Mouse (Mus musculus) heart, postnatal 36 days (tissue): ENCODE measurements at regions not wholly inside any gene's neighbourhood (a gene's known extent, or its start where the extent isn't known, plus 50 kb on each side); places are given as distances from the start of the nearest gene placed in this dataset.
A peak's percentile ranks its signal among the peaks of the same experiment; 100 is the strongest.

Source experiments
- DNase-seq, 2 experiments: peaks; one replicate each; pipeline ENCODE4 v3.0.0; 2021 to 2022
- intact Hi-C: fragments of 180-260 bp; cut with DNase I; formaldehyde crosslinking; loops from one replicate; pipeline ENCODE4 v1.15.1; 2025

DNA sequence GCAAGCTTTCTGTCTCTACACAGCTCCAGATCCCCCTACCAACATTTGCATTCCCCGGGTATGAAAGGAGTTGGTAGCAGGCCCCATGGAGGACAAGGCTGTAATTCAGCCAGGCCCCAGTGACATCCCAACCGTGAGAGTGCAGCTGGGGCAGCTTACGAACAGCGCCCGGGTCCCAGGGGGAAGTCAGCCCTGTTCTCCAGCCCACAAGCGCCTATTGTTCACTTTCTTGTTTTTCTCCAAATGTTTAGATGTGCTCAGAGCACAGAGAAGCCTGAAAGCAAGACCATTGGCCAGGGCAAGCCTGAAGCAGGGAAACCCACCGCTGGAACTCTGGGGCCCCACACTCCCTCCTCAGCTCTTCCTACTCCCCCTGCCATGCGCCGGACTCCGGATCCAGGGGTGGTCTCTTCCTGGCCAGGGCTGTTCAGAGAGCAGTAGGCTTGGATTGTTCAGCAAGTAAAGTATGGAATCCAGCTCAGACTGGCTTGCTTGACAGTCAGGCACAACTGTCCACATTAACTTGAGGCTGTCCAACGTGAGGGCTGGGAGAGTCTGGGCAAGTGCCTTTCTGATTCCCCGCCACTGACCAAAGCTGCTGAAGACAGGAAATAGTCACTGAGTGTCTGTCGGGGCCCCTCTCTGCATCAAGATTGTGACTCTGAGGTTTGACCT lies 142.4 kb downstream of the Zfp36l1 start:
- intact Hi-C loops: loop anchor here (2.0 kb wide), 1 partner anchor 140 kb away; no protein-coding TSS in a partner anchor
- DNase-seq: peak; percentile 44 to 63

DNA sequence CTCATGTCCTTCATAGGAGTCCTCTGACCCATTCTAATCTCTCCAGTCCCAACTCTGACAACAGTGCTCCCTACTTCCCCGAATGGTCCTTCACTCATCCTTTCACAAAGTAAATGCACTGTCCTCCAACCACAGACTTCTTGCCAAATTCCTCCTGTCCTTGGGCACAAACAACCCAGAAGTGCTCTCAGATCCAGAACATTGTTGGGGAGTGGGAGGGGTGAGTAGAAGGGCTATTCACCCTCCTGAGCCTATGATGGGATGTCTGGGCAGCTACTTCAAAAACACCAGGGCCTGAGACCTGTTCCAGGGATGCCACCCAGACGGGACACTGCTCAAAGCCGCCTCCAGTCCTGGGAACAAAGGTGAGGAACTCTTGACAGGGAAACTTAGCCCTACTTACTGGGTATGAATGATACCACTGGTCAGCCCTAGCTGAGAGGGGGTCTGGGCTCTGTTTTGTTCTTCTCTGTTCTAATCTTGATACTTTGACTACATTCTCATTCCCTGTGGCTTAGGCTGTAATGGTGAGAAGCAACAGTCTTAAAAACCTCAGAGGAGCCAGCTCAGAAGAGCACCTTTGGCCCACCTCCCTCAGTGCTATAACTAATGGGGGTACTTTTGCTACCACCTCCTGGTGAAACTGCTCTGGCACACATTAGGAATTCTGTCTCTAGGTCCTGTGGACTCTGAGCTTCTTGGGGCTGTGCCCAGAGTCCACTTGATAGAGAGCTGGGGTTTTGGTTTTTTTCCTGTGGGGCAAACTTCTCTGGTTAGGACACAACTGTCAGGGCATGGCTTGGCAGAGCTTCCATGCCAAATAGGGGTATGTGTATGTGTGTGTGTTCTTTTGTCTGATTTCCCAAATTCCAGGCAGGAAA lies 143.2 kb downstream of the Zfp36l1 start:
- peak in 1 of 2 experiments; percentile 55 for DNase-seq
- intact Hi-C loops: loop anchor here (2.0 to 10.0 kb wide), 5 partner anchors 62 to 615 kb away; no protein-coding TSS in a partner anchor

DNA sequence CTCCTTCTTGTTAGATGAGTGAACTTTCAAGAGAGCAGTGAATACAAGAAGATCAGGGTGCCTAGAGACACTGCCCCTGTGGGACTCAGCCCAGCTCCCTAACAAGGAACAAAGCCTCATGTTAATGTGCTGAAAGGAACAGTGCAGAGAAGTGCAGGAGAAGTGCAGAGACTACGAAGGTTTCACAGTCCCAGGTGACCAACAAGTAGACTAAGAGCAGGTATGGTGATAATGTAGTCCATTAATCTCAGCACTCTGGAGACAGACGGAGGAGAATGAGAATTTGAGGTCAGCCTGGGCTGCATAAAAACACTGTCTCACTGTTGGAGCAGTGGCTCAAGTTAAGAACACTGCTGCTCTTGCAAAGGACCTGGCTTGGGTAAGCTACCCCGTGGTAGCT lies 144.1 kb downstream of the Zfp36l1 start:
- no peak for DNase-seq
- intact Hi-C loops: loop anchor here (2.0 to 10.0 kb wide), 4 partner anchors 61 to 614 kb away; no protein-coding TSS in a partner anchor

DNA sequence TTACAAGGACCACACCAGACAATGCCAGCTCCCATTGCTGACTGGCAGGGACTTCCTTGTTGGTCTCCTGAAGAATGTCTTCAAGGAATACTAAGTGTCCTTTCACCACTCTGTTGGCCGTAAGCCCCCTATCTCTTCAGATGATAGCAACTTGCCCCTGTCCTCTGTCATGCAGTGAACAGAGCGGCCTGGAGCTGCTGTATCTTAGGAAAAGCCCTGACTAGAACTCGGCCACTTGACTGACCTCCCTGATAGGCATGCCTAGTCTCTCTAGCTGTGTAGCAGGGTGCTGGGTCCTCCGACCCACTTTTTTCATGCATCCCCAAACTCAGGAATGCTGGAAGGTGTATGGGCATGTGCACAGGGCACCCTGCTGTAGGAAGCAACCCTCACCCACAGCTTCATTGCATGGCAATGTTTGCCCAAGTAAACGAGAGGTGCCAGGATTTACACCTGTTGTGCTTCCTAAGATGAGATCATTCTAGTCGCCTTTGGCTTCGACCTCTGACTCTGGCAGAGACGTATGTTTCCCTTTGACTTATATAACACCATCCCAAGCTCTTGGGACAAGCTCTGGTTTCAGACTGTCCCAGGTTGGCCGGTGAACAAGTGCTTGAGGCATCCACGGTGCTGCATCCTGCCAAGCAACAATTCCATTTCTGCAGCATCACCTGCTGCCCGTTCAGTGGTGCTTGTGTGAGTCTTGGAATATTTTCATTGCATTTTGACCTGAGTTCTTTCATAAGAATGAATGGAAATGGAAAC lies 145.1 kb downstream of the Zfp36l1 start:
- intact Hi-C loops: loop anchor here (2.0 to 10.0 kb wide), 4 partner anchors 60 to 613 kb away; no protein-coding TSS in a partner anchor

DNA sequence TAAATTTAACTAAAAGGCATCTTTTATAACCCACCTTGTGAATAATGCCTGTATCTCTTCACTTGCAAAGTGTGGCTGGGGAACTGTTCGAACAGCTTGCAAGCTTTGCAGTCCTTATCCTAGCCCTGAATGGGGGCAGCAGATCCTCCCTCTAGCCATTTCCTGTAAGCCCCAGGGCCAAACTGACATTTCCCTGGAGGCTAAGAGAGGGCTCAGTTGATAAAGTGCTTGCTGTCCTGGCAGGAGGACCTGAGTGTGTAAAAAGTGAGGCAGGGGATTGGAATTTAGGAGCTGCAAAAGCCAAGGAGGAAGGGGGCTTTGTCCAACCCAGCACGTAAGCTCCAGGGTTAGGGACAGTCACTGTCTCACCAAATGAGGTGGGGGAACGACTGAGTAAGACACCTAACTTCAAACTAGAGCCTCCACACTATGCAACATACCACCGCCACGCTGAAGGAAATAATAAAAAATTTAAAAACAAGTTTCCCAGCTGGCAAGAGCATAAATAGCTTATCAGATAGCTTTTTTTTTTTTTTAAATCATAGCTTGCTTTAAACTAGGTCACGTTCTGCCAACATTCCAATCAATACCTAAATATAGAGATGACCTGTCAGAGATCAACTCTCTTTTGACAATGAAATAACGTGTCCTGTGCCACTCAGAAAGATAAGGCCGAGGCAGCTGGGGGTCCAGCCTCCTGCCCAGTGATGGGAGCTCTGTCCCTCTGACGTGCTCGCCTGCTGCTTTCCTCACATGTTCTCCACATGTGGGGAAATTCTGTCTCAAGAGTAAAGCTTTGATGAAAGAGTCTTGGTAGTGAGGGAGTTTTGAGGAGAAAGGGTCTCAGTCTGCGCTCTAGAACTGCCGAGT lies 146.0 kb downstream of the Zfp36l1 start:
- DNase-seq: peak; percentile 38 to 49

More for the DNA sequence above, 145.1 kb downstream of the Zfp36l1 start:
- no peak for DNase-seq

DNA sequence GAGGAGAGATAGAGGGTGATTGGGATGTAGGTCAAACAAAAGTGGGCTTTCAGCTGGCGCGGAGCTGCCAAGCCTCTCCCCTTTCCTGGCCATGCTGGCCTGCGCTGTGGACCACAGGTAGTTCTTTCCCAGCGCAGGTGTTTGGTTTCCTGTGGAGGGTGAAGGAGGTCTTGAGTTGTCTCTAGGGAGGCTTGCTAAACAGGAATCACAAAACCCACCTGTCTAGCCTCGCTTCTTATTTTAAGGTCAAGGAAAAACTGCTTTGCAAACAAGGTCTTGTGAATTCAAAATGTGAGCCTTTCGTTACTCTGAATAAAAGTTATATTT lies 146.6 kb downstream of the Zfp36l1 start:
- intact Hi-C loops: loop anchor here (5.0 to 10.0 kb wide), 3 partner anchors 59 to 611 kb away; no protein-coding TSS in a partner anchor
- DNase-seq: no peak

More for the DNA sequence above, 146.0 kb downstream of the Zfp36l1 start:
- intact Hi-C loops: loop anchor here (5.0 to 10.0 kb wide), 3 partner anchors 60 to 612 kb away; no protein-coding TSS in a partner anchor

DNA sequence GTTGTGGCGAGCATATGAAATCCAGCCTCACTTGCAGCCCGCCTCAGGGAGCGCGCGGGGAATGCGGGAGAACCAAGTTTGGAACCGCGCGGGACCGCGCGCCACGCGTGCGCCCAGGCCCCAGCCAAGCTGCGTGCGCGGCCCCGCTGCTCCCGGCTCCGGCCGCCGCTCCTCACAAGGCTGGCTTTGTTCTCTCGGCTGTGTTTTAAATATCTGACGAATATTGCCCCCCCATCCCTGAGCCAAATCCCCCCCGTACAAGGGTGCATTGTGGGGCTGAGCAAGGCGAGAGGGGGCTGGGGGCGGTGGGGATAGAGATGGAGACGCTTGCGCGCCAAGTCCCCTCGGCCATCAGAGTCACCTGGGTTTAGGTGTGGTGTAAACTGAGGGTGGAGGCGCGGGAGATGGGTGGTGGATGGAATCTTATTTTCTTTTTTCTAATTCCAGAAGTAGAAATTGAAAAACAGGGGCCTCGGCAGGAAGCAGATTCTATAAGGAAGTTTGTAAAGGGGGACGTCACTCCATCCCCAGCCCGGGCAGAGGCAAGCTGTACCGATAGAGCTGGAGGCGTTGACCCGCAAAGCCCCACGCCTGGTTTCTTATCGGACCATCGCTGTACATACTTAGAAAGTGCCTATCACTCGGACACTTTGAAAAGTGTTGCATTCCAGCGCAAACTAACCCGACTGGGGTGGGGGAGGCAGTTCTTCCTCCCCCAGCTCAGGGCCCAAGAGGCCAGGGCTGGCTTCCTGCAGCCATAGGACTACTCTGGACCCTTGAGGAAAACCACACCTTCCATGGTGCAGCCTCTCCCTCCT lies 147.1 kb downstream of the Zfp36l1 start:
- intact Hi-C loops: loop anchor here (5.0 to 10.0 kb wide), 3 partner anchors 58 to 611 kb away; no protein-coding TSS in a partner anchor
- DNase-seq: peak; percentile 55 to 56

DNA sequence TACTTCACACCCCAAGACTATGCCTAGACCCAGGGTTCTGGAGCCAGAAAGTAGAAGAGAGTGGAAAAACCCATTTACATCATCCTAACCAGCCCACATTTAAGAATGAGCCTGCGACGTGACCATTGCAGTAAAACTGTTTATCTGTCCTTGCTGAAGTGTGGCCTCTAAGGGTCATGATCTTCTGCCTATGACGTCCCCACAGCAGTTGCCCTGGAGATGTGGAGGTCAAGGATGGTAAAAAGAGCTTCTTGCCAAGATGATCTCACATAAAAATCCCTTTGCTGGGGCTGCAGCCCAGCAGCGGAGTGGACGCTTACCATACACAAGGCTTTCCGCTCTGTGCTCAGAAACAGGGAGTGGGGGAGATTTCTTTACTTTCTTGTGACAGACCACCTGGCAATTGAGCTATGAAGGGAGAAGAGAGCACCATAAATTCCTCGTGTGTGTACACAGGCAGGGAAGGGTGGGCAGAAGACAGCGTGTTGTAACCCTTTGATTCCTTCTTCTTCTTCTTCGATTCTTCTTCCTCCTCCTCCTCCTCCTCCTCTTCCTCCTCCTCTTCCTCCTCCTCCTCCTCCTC lies 149.3 kb downstream of the Zfp36l1 start:
- intact Hi-C loops: loop anchor here (10.0 kb wide), 1 partner anchor 609 kb away; no protein-coding TSS in a partner anchor
- DNase-seq: no peak

DNA sequence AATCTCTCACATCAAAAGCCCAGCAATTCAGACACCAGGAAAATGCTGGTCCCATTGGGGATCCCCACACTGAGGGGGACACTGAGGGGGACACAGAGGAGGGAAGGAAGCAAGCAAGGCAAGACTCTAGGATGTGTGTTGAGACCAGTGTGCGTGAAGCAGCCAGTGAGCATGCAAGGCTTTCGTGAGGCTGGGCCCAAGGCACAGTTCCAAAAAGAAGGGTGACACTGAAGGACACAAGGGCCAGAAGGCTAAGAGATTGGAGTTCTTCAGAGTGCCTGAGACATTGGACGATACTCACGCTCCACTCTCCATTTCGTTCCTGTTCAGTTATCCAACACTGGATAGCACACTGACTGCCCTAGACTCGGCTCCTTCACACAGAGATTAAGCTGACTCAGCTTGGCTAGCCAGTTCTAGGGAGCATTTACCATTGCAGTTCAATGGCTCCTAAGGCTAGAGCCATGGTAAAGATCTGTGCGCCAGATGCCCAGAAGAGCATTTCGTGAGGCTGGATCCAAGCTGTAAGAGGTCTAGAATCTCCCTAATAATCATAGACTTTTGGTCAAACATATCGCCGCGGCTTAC lies 150.1 kb downstream of the Zfp36l1 start:
- intact Hi-C loops: loop anchor here (10.0 kb wide), 1 partner anchor 608 kb away; no protein-coding TSS in a partner anchor
- DNase-seq: no peak

DNA sequence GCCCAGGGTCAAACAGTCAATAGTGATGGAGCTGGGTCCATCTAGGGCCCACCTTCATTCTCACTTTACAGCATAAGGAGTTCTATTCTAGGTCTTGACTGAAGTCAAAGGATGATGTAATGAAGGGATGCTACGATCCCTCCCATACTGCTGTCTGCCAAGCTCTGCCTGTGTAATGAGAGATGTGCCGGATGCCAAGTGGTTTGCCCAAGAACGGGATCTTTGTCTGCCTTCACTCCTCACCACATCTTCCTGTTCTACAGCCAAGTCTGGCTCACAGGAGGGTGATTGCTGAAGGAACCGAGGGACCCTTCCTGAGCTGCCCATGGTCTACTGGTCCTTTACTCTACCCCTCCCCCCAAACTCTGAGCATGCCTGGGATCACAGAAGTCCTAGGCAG lies 150.9 kb downstream of the Zfp36l1 start:
- intact Hi-C loops: loop anchor here (10.0 kb wide), 1 partner anchor 607 kb away; no protein-coding TSS in a partner anchor
- DNase-seq: no peak

DNA sequence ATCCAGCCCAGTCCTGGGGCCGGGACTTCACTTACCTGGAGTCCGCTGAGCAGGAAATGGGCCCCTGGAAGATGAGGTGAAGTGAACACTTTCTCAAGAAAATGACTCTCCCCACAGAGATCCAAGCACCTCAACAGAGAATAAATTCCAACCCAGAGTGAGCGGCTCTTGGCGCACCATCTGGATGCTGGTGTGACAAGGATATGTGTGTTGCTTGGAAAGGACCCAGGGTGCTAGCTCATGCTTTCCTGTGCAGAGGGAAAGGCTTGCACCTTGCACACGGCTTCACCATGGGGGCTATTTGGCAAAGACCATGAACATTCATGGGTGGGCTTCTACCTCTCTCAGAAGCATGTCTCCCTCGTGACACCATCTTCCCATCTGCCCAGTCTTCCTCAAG lies 151.7 kb downstream of the Zfp36l1 start:
- intact Hi-C loops: loop anchor here (10.0 kb wide), 1 partner anchor 606 kb away; no protein-coding TSS in a partner anchor
- DNase-seq: no peak

DNA sequence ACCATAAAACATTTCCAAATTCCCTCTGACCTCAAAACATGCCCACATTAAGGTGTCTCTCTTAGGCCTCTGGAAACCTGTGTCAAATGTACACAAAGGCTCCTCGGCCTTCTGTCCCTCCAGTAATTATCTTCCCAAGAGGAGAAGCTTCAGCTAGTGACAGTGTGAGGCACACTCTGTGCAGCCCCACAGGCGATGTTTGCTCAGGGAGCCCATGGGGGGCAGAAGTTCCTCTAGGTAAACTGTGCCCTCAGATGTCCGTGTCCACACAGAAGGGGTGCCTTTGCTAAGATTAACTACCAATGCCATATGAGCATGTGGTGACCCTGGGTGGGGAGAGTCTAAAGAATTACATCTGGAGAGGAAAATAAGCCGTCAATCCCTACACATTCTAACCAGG lies 152.4 kb downstream of the Zfp36l1 start:
- intact Hi-C loops: loop anchor here (10.0 kb wide), 1 partner anchor 606 kb away; no protein-coding TSS in a partner anchor
- no peak for DNase-seq

DNA sequence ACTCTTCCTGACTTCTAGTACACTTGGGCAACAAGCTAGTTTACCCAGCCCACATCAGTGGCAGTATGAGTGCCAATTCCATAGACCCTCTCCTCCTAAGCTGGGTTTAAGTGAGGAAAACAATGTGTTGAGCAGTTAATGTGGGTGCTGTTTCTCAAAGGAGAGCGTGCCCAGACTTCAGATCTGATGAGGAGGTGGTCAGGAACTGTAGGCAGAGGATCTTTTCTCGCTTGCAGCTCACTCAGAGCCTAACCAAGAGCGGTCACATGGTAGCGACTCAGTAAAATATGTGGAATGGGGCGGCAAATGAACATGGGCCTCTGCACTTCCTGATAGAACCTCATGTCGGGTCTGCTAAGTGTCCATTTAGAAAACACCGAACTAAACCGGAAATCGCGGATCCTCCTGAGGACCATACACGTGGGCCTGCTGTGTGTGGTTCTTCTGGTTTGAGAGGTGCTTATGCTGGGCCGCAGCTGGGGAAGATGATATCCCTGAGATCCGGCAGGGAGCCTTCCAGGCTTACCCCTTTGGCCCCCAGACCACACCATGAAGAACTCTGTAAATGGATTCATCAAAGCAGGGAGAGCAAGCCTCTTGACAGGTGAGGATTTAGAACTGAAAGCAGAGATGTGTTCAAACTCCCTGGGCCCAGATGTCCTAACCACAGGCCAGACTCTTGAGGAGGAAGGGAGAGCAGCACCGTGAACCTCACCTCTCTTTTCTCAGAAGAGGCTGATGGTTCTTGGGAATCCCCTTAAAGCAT lies 153.1 kb downstream of the Zfp36l1 start:
- intact Hi-C loops: loop anchor here (10.0 kb wide), 1 partner anchor 605 kb away; no protein-coding TSS in a partner anchor
- DNase-seq: no peak

DNA sequence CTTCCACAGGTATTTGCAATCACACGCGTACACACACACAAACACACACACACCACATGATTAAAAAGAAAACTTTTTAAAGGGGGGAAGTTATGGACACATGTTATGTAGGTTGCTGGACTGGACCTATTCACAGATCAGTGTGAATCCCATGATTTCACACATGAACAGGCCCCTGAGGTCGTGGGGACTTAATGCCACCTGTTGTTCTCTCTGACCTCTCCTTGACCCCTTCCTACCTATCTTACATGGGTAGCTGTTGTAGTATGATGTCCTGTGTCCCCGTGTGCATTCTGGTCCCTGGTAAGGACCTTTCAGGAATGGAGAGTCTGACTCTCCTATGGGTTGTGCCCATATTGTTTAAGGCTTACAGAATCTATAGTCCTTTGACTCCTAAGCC lies 155.6 kb downstream of the Zfp36l1 start:
- DNase-seq: no peak
- intact Hi-C loops: no loop called here

DNA sequence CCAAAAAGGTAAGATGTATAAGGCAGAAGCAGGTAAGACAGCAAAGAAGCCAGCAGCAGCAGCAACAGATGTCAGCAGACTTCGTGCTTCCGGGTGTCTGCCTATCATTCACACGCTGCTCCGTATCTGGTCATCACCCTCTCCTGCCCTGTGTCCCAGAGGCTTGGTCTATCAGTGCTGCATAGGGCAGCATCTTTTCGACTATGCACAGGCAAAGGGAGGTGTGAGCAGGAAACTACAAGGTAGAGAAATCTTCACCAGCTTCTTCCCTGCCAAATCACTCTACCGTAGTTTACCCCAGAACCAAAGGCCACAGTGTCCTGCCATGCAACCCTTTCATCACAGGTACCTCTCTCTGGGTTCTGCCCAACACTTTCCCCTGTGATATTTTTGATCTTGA lies 156.5 kb downstream of the Zfp36l1 start:
- intact Hi-C loops: no loop called here
- no peak for DNase-seq

DNA sequence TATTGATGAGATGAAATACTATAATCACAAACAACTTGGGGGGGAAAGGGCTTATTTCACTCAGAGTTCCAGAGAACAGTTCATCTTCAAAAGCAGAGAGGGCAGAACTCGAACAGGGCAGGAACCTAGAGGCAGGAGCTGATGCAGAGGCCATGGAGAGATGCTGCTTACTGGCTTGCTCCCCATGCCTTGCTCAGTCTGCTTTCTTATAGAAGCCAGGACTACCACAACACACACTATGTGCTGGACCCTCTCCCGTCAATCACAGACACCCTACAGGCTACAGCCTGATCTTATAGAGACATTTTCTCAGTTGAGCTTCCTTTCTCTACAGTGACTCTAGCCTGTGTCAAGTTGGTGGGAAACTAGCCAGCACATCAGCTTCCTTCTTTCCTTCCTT lies 157.3 kb downstream of the Zfp36l1 start:
- intact Hi-C loops: no loop called here
- DNase-seq: no peak

DNA sequence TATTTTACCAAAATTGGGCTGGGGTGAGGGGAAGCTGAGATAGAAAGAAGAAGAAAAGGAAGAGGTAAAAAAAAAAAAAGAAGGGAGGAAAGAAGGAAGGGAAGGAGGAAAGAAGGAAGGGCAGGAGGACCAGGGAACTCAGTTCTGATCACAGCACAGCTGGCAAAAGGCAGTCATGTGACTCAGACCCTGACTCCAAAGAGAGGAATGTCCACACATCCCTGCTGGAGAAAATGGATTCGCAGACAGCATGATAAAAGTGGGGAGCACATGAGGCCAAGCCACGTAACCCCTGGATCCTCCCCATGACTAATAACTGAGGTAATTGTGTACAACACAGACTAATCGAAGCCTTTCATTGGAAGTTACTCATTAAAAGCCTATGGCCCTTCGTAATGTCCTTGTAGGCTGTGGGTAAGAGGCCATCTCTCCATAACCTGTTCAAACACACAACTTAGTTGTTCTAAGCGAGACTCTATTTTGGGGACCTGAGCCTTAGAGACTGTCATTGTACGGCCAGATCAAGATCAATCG lies 162.2 kb downstream of the Zfp36l1 start:
- intact Hi-C loops: no loop called here
- DNase-seq: no peak
